Mouse (Mus musculus): ENCODE results near the gene Klhl6.

DNA sequence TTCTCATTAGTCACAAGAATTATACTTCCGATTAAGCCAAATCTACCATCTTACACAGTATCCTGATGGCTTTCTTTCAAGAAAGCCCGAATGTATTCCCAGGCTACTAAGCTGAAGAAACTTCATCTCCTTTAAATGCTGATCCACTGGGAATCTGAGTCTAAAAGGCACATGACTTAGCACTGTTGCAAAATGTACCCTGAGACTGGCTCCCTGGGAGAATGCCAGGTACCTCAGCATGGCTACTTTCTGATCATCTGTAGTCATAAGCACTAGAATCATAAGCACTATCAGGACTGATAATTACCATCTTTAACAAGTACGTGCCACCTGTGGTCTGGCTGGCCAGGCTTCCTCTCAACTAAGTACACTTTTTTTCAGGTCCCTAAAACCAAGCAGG is 35.5 kb downstream of the Klhl6 start:
- no peak for TF ChIP-seq CTCF (IDR thresholded peaks at IDR 0.05; ENCODE audit: low read depth)
- TF ChIP-seq EP300 (IDR thresholded peaks at IDR 0.05; ENCODE audit: low read depth), result no peak
